Mouse (Mus musculus) CH12F3 (cell line): ENCODE results near the gene Kdm1b.

Experiments used
- in situ Hi-C: fragments of 300-500 bp; cut with MboI; formaldehyde crosslinking; loops from 2 replicates; pipeline ENCODE4 v1.14.3; 2020; ENCODE audit warnings: low sequenced_read_pairs

The Kdm1b gene

GRCm38 (mm10) chr13:47105711-47106579 lies 62.6 kb downstream of the Kdm1b start, which contains the start of gene Dek:
Gene Dek (minus strand): TSS chr13:47106201.
- in situ Hi-C loops: no loop called here

- in situ Hi-C loops: no loop called here
Observed at GRCm38 (mm10) chr13:47106580-47106888, 63.2 kb downstream of the Kdm1b start.

DNA sequence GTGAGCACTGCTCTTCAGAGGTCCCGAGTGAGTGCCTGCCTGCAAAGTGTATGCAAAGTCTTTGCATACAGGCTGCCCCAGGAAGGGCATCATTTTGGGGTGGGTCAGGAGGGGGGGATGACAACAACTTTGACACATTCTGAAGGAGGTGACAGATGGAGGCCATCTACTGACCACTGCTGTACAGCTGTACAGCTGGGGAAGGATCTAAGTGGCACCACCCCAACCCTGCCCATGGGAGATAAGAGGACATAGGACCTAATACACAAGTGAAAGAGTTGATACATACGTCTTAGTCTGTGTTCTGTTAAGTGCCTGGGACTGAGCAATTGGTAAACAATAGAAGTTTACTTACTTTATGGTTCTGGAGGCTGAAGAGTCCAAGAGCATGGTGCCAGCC lies 65.9 kb downstream of the Kdm1b start:
- in situ Hi-C loops: no loop called here

DNA sequence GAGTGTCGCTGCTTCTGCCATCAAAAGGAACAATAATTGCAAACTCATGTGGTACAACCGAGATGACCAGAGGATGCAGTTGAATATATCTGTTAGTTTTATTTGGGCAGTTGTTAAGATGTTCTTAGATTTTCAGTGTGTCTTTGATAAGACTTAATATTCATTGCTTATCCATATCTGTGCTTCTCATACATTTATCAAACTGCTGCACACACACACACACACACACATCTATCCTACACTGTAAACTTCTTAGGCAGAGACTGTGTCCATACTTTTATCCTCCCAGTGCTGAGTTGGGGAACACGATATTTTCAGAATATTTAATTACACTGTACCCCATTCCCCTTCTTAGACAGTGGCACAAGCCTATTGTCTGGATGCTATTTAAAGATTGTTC lies 67.9 kb downstream of the Kdm1b start:
- in situ Hi-C loops: no loop called here

GRCm38 (mm10) chr13:47112056-47112455 lies 68.8 kb downstream of the Kdm1b start:
- in situ Hi-C loops: no loop called here

DNA sequence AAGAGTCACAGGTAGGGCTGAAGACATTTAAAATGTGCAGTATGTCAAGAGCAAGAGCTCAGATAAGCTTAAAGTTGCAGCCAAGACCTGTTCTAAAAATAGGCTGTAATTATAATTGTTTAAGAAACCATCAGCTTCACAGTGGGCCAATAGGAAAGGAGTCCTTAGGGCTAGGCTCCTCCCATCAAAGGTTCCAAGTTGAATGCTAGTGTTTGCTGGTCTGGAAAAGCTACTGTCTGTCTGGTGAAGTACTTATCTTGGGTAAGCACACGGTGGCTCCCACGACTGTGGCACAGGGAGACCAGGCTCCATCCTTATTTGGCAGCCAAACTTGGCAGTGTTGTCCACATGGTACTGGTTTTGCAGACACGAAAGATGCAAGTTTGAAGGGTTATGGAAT lies 69.6 kb downstream of the Kdm1b start:
- in situ Hi-C loops: no loop called here

DNA sequence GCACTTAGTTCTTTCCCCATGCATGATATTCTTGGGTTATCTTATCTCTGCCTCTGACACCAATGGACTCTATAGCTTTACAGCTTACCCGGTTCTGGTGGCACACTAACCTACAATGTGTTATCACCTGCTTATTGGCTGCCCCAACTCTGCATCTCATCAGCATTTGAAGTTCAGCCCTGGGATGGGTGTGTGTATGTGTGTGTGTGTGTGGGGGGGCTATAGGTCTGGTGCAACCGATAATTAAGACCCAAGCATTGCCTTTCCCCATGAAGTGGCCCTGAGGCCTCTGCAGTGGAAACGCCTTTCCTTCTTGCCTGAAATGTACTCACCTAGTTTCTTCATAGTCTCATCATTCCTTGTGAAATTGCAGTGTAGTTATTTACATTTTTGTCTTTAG lies 72.7 kb downstream of the Kdm1b start:
- in situ Hi-C loops: no loop called here

DNA sequence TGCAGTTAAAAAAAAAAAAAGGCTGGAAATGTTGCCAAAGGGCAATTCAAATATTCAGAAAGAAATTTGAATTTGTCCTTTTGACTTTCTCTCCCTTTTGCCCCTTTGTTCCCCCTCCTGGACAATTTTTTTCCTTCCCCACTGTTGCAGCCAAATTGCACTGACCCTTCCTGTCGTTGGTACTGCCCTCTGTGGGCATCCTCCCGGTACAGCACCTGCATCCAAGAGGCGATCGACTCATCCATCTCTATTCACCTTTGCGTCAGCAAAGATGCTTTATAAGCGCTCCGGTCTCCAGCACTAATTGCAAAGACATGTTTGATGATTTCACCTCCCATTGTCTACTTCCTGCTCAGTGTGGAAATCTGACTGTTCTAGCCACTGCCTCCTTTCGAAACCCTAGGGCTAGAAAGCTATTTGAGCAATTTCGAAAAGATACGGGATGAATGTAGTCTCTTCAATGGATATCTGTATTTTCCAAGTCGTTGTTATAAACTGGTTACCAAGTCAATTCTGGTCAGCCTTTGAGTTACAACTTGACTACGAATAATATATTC lies 78.1 kb downstream of the Kdm1b start:
- in situ Hi-C loops: no loop called here

DNA sequence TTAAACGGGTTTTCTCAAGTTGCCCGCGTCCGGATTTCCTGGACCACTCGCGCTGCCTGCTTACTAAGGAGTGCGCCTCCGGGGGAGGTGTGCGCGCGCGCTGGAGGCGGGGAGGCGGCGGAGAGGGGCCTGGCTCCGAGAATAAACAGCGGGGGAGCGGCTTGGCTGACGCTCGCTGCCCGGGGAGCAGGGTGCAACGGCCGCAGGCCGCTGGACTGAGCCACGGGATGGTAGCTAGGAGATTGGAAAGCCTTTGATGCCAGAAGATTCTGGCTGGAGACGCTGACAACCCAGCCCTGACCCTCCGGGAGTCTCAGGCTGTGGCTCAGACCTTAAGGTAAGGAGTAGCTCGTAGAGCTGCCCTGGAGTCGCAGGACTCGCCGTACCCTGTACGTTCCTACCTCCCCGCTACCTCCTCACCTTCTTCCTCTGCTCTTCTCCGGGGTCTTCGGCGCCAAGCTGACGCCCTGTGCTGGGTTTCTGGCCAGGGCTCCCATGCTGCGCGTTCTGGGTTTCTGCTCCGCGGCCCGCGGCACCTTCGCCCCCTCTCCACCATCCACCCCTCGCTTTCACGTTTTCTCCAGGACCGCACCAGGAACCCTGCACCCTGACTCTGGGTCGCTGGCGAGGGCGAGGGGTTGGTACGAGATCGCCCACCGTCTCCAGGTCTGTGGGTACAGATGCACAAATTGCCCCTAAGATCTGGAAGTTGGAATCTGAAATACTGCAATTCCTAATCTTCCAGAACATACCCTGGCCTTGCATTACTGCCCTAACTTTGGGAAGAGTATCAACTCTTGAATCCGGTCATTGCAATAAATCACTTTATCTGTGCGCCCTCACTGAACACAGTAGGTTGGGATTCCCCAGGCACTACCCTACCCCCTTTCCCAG lies 79.5 kb downstream of the Kdm1b start, which contains the start of gene Rnf144b:
Gene Rnf144b, plus strand, starts transcription at position 120 of the 894 bp plus-strand sequence.
- in situ Hi-C loops: no loop called here

DNA sequence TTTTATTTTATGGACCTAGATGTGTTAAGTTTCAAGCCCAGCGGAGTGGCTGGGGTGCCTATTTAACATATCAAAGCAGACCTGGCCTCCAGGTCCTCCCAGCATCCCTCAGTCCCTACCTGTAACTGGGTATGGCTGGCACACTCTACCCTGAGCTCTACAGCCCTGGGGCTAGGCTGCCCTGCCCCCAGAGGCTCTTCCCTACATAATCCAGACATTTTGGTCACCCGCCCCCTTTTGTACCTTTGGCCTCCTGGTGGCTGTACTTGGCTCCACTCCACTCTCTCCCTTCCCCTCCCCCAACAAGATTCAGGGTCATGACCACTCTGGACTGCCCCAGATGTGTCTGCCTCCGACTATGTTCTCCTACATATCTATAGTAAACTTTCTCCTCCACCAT lies 81.2 kb downstream of the Kdm1b start:
- in situ Hi-C loops: no loop called here

DNA sequence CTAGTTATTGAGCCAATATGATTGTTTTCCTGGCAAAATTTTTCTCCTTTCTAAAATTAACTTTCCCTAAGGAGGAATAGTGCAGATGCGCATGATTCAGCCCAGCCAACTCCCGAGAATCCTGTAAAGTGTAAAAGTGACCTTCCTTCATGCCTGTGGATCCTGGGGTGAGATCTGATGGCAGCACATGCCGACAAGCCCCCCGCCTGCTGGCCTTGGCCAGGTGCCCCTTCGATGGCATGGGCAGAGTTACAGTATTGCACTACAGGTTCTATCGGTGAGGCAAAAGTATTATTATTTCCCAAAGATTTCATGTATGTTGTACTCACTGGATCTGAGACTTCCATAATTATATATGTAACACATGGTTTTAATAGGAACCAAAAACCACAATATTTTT lies 81.7 kb downstream of the Kdm1b start:
- in situ Hi-C loops: loop anchor here (25.0 kb wide), 1 partner anchor 1337 kb away; no protein-coding TSS in a partner anchor

GRCm38 (mm10) chr13:47125595-47125994 lies 82.3 kb downstream of the Kdm1b start:
- in situ Hi-C loops: loop anchor here (25.0 kb wide), 1 partner anchor 1337 kb away; no protein-coding TSS in a partner anchor

GRCm38 (mm10) chr13:47129090-47129489 lies 85.8 kb downstream of the Kdm1b start:
- in situ Hi-C loops: loop anchor here (25.0 kb wide), 1 partner anchor 1333 kb away; no protein-coding TSS in a partner anchor

GRCm38 (mm10) chr13:47133058-47133457 lies 89.8 kb downstream of the Kdm1b start:
- in situ Hi-C loops: loop anchor here (25.0 kb wide), 1 partner anchor 1329 kb away; no protein-coding TSS in a partner anchor

DNA sequence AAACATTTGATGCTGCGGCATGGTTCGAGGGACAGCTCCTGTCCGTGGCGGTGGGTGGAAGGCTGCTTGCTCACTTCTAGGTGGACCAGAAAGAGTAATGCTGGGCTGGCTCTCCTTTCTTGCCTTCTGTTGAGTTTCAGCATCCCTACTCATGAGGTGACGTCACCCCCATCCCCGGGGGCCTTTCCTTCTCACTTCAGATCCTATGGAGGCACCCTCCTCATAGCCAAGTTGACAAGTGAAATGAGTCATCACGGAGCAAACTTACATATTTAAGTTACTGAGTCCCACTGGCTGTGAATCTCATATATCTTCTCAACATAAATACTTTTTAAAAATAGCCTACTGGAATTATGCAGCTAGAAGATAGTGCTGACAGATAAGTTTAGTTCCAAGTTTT lies 91.5 kb downstream of the Kdm1b start:
- in situ Hi-C loops: loop anchor here (25.0 kb wide), 1 partner anchor 1327 kb away; no protein-coding TSS in a partner anchor
